Mouse (Mus musculus): ENCODE results near the gene Olfr224. TPM values are rescaled to one million over a fixed set of nuclear protein-coding genes. Genes with fewer than 3 reads are reported as not detected.
"Not testable (repeated sequence)": the region's sequence is repeated elsewhere in the genome, so short reads cannot be mapped to it uniquely, and the experiment has no call there.

The Olfr224 gene
- total RNA-seq (2021) = not detected
- long read RNA-seq, experiment 1 = 0 reads
- long read RNA-seq, experiment 2 = 0 reads

- peak; percentile 31 to 77 for DNase-seq (ENCODE audit: low spot score in 2 of 2)
Observed at GRCm38 (mm10) chr11:58570405-58570804, at the start of gene Olfr224. TSS of gene Olfr224 (minus strand) at chr11:58570553.

GRCm38 (mm10) chr11:58618793-58619192, 48.4 kb upstream of the Olfr224 start:
- DNase-seq (ENCODE audit: low spot score in 2 of 2) = no peak

GRCm38 (mm10) chr11:58618369-58618768, 48.0 kb upstream of the Olfr224 start:
- no peak for DNase-seq (ENCODE audit: low spot score in 2 of 2)

- no peak for DNase-seq (ENCODE audit: low spot score in 2 of 2)
Observed at GRCm38 (mm10) chr11:58615975-58616374, 45.6 kb upstream of the Olfr224 start, which contains the start of gene 2210407C18Rik. TSS of gene 2210407C18Rik (minus strand) at chr11:58616075.

DNA sequence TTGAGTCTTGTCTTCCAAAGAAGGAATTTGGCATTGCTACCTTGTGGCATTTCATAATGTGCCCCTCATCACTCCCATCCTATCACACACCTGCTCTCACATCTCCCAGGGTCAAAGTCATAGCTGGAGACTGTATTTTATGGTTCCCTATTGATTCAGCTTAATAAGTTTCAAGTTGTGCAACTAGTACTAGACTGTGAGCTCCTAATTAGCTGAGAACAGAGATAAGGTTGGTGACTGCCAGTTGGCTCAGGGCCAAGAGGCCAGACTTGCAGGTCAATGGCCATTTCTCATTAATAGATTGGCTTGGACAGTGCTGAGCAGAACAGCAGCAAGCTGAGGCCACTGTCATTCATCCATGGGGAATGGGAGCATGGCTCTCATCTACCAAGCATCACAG, 44.2 kb upstream of the Olfr224 start:
- DNase-seq (ENCODE audit: low spot score in 2 of 2) = no peak

- no peak for DNase-seq (ENCODE audit: low spot score in 2 of 2)
Observed at GRCm38 (mm10) chr11:58613359-58613758, 43.0 kb upstream of the Olfr224 start.

GRCm38 (mm10) chr11:58607030-58607429, 36.7 kb upstream of the Olfr224 start:
- no peak for DNase-seq (ENCODE audit: low spot score in 2 of 2)

- no peak for DNase-seq (ENCODE audit: low spot score in 2 of 2)
Observed at GRCm38 (mm10) chr11:58606177-58606919, 36.0 kb upstream of the Olfr224 start.

GRCm38 (mm10) chr11:58605228-58605627, 34.9 kb upstream of the Olfr224 start:
- no peak for DNase-seq (ENCODE audit: low spot score in 2 of 2)

- DNase-seq (ENCODE audit: low spot score in 2 of 2) = no peak
Observed at GRCm38 (mm10) chr11:58604688-58605087, 34.3 kb upstream of the Olfr224 start.

DNA sequence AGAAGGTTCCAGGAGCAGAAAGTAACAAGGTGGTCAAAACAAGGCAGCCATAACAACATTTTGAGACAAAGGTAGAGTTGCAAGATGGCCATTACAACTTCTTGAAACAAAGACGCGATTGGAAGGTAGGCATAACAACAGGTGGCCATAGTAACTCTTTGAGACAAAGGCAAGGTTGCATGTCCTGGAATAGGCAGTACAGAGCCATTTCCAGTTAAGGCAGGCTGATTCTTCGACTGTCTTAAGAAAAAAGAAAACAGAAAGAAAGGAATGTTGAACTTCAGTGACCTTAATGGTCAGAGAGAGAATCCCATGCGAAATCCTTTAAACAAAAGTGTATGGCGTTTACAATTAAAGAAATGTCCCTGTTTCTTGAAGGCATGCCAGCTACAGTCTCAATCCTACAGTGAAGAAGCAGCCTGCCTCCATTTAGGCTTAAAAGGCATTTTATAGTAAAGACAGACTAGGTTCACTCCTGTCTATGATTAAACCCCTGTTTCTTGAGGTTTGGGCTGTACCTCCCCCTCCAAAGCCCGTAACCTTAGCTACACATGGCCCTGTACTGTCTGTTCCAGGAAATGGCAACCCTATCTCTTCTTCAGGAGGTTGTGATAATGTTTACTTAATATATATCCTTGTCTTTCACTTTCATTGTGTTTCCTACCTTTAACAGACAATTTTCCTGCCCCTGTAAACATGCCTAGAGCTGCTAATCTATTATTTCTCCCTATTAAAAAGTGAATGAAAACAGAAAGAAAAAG, 32.6 kb upstream of the Olfr224 start:
- DNase-seq (ENCODE audit: low spot score in 2 of 2) = no peak

DNA sequence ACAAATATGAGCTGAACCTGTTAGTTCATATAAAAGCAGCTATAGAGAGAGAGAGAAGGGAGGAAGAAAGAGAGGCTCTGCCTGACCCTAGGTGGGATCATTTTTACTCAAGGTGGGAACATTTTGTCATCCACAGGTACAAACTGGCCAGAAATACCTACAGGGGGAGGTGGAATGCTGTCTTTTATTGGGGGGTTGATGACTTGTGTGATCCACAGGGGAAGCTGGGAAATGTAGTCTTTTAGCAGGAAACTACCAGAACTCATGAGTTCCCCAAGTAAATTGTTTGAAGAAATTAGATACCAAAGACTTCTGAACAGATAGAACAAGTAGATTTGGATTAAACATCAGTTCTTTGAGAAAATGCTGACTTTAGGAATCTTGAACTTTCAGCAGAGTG, 31.7 kb upstream of the Olfr224 start:
- no peak for DNase-seq (ENCODE audit: low spot score in 2 of 2)

GRCm38 (mm10) chr11:58597837-58598236, 27.5 kb upstream of the Olfr224 start:
- no peak for DNase-seq (ENCODE audit: low spot score in 2 of 2)

DNA sequence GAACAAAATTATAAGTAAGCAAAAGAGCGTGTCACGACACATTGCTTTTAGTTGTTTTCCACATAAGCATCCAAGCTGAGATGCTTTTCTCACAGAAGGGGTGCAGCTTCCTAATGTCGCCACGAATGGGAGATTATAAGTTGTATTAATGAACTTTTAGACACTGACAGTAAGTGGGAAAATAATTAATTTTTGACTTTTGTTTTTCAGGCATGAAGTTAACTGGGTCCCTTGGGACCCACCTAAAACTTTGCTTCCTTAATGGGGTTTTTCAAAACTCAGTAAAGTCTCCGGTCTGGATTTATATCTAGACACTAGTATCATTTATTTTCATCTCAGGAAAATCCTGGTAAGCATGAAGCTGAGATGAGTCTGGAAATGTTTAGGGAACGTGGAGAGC, 24.5 kb upstream of the Olfr224 start, which contains the start of gene Olfr324:
Gene Olfr324, plus strand, starts transcription at position 301 of the 400 bp plus-strand sequence.
- DNase-seq (ENCODE audit: low spot score in 2 of 2) = no peak

DNA sequence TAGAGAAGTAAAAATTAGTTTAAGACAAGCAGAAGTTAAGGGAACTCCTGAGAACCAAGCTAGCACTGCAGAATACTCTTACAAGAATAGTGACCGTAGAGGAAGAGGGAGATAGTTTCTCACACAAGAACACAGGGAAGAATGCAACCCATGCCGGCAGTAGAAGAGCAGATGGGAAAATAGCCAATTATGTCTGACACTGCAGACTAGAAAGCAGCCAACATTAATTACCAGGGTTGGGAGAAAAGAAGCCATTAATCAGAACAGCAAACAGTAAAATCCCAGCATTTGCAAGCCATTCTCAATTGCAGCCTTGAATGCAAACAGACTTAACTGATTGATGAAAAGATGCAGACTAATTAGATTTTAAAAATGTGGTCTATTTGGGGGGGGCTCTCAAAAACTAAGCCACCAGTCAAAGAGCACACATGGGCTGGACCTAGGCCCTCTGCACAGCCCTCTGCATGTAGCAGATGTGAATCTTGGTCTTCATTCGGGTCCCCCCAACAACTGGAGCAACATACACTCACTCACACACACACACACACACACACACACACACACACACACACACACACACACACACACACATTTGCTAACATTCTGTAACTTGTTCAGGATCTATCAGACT, 18.4 kb upstream of the Olfr224 start:
- DNase-seq (ENCODE audit: low spot score in 2 of 2) = no peak

- peak in 1 of 2 experiments; percentile 42 for DNase-seq (ENCODE audit: low spot score in 2 of 2)
Observed at GRCm38 (mm10) chr11:58587898-58588348, 17.6 kb upstream of the Olfr224 start.

DNA sequence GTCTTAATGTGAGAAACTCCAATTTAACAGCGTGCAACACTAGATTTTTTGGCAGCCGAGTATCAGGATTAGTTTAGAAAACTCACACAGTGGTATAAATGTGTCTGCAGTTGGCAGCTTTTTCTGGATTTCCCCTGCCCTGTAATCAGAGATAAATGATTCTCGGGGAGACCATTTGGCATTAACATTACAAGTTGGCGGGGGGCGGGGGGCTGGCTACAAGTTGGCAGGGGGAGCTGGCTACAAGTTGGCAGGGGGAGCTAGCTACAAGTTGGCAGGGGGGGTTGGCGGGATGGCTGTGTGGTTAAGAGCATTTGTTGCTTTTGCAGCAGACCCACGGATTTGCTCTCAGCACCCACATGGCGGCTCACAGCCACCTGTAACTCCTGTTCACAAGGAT, 8.3 kb upstream of the Olfr224 start:
- no peak for DNase-seq (ENCODE audit: low spot score in 2 of 2)

- DNase-seq (ENCODE audit: low spot score in 2 of 2) = no peak
Observed at GRCm38 (mm10) chr11:58577430-58577829, 7.1 kb upstream of the Olfr224 start, which contains the start of gene Olfr325. TSS of gene Olfr325 (plus strand) at chr11:58577730.

DNA sequence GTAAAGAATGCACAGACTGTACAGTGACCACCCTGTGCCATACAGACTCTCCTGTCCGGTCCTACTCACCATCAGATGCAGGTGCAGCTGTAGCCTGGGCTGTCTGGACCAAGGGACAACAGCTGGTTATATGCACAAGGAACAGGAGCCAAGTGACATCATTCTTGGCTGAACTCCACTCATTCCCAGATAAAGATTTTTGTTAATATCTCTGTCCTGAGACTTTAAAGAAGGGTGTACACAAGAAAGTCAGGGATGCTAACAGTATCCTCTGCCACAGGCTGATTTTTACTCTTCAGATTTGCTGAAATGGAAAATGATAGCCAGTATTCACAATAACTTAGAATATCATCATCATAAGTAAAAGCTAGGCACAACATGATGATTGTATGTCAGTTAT, 14.8 kb downstream of the Olfr224 start, which contains the start of gene Olfr328:
Gene Olfr328, minus strand, starts transcription at position 101 of the 400 bp plus-strand sequence.
- peak in 1 of 2 experiments; percentile 28 for DNase-seq (ENCODE audit: low spot score in 2 of 2)

DNA sequence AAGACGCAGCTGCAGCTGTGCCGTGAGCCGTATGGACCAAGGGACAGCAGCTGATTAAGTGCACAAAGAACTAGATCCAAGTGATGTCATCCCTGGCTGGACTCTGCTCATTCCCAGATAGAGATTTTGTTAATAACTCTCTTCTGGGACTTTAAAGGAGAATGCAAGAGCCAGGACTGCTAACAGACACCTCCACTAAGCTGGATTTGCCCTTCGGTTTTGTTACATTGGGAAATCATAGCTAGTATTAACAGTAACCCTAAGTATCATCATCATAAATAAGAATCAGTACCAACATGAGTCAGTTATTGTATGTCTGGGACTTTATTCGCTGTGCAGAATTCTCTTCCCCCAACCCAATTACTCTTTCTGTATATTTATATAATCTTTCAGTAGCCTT, 24.0 kb downstream of the Olfr224 start, which contains the start of gene Olfr329-ps:
Gene Olfr329-ps, minus strand, starts transcription at position 101 of the 400 bp plus-strand sequence.
- DNase-seq (ENCODE audit: low spot score in 2 of 2) = peak in 1 of 2 experiments; percentile 14

GRCm38 (mm10) chr11:58534736-58535135, 35.6 kb downstream of the Olfr224 start, which contains the start of gene Olfr330:
TSS of gene Olfr330 (minus strand) at chr11:58534836.
- DNase-seq (ENCODE audit: low spot score in 2 of 2) = not testable (repeated sequence)

Data from gastrocnemius, postnatal 4 days (tissue).